Mouse (Mus musculus) kidney, adult 2 months (tissue): ENCODE measurements around the gene Tigit.

Experiments used
- CTCF ChIP-seq: fragments of 200-500 bp; conservative IDR thresholded peaks from 2 replicates; pipeline ENCODE4 v1.5.1; 2011; ENCODE audit warnings: low read depth, mild to moderate bottlenecking, control low read depth, low read length, moderate library complexity, mixed read lengths; ENCODE audit not compliant: insufficient read depth, insufficient read length
- POLR2A ChIP-seq: fragments of 200-500 bp; IDR thresholded peaks from one replicate; pipeline ENCODE4 v1.6.1; 2011; ENCODE audit warnings: low read depth, low read length, control low read depth

- no peak for TF ChIP-seq CTCF
- no peak for TF ChIP-seq POLR2A
These were observed 59.4 kb downstream of the Tigit start for GRCm38 (mm10) chr16:43604399-43605013.
